Mouse (Mus musculus) lung, postnatal 36 days (tissue): Measurements from ENCODE around the gene Ndufs2.

Experiments
- DNase-seq: peaks from one replicate; pipeline ENCODE4 v3.0.0; 2022; ENCODE audit warnings: mixed read lengths

The Ndufs2 gene

DNA sequence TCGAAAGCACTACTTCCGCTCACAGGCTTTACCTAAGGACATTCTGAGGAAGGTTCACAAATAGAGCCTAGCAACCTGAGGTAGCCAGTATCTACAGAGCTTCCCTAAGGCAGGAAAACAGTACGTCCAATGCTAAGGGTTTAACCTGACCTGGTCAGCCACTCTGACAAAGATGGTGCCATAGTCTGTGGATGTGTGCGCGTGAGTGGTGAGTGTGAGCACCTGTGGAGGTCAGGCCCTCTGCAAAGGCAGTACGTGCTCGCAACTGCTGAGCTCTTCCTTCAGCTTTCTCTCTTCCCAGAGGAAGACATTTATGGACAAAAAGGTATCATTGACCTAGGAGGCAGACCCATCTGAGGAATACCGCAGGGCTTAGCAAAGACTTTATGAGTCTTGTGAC, 27.2 kb upstream of the Ndufs2 start:
- DNase-seq: no peak

DNA sequence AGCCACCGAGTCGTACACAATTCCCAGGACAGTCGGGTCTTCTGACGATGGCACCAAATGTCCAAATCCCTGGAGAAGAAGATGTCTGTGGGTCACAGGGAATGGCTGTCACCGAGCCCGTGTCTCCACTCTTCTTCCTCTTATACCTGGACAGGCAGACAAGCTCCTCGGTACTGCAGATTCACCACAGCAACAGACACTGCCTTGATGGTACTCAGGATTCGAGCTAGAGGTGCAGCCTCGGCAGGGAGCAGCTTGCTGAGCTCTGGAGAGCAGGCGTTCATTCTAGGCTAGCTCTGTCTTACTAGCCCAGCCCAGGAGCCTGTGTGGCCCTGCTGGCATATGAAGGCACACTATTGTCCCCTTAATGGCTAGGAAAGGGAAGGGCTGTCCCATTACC, 26.5 kb upstream of the Ndufs2 start:
- DNase-seq: no peak

DNA sequence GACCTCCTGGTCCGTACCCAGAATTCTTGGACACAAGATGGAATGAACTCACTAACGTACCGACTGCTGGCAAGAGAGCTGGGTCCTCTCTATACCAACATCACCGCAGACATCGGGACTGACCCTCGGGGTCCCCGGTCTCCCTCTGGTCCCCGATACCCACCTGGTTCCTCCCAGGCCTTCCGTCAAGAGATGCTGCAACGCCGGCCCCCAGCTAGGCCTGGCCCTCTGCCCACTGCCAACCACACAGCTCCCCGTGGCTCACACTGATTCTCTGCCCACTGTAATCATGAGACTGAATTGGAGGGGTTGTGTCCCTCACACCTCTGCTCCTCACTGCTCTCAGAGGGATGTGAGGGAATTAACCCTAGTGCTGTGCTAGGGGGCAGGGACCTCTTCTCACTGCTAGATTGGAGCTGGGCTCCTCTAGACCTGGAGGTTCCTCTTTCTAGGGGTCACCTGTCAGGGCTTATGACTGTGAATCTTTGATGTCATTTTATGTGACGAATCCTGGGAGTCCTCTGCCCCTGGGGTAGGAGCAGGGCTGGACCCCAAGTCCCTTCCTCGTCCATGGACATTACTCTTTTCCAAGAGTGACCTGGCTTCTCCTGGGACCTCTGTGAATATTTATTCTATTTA, 25.0 kb upstream of the Ndufs2 start:
- DNase-seq: no peak

DNA sequence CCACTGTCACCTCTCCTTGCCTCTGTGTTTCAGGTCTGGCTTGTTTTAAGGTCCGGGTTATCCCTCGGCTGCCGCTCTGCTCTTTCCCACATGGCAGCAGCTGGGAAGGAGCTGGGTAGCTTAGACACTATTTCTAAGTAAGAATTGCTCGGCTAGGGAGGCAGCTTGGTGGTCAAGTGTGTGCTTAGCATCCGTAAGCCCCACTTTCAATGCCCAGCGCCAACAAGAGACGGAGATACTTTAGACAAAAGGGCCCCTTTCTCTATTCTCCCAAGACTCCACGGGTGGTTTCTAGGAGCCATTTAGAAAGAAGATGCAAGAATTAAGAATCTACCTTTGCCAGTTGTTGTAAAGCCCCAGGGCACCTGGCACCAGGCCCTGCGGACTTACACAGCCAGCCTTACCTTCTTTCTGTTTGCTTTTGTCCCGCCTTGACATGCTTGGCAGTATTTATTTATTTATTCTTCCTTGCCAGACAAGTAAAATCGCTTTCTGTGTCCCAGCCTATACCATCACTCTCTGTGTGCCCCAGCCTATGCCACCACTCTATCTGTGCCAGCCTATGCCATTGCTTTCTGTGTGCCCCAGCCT, 24.1 kb upstream of the Ndufs2 start:
- no peak for DNase-seq

DNA sequence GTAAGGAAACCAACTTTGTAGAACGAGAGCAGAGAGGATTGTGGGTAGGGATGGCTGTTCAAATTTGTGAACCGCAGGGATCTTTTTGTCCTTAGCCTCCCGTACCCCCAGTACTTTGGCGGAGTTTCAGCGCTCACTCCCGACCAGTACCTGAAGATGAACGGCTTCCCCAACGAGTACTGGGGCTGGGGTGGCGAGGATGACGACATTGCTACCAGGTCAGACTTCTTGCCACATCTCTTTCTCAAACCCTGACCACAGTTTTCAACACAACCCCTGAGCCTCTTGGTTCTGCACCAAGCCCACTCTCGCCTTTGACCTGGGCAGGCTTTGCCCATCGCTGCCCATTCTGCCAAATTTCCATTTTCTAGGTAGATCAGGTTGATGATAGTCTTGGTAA, 23.0 kb upstream of the Ndufs2 start:
- no peak for DNase-seq

DNA sequence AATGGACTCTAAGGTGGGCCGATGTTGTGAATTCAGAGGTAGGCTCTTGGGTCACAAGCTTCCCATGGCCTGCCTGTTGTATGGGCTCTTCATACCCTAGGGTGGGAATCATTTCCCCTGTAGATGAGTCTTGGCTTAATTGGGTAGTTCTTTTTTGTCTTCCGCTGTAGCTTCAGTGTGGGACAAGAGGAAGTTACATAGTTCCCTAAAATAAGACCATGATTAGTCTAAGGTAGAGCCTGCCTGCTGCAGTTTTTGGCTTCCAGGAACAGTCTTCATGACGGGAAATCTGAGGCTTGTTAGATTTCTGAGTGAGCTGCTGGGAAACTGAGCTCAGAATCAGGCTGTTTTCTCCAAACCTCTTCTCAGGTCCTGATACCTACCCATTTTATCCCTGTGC, 20.9 kb upstream of the Ndufs2 start:
- DNase-seq: no peak

DNA sequence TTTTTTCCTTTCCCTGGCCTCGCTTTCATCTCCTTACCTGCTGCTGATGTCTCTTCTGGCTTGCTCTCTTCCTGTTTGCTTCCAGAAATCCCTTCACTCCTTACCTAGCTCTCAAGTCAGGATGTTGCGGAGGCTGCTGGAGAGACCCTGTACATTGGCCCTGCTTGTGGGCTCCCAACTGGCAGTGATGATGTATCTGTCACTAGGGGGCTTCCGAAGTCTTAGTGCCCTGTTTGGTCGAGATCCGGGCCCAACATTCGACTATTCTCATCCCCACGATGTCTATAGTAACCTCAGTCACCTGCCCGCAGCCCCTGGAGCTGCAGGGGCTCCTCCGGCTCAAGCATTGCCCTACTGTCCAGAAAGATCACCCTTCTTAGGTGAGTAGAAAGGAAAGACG, 20.4 kb upstream of the Ndufs2 start:
- DNase-seq: no peak

DNA sequence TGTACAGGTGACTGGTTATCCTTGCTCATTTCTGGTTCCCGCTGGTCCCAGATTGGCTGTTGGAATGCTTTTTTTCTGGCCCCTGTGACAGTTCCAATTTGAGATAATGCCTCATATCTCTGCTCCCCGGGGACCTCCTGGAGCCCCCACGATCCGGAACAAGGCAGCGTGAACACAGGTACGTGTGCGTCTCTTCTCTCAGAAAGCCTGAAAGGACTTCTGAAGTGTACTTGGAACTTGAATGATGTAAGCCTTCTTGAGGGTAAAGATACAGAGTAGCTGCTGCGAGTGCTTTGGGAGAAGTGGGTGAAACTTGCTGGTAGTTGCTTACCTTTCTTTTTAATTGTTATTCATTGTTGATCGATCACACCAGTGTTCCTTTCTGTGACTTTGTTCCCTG, 20.0 kb upstream of the Ndufs2 start:
- DNase-seq: peak; percentile 65

DNA sequence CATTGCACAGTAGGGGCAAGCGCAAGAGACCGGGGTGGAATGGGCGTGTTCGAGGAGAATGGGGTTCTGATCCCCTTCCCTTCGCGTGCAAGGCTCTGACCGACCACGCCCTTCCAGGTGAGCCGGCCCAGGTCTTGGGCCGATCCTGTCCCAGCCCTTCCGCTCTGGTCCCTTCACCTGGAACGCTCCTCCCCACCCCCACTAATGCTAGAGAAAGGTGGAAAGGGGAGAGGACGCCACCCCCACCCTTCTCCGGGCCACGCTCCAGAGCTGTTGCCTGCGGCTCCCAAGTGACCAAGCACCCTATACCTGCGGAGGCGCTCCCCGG, 19.3 kb upstream of the Ndufs2 start:
- peak; percentile 77 for DNase-seq

DNA sequence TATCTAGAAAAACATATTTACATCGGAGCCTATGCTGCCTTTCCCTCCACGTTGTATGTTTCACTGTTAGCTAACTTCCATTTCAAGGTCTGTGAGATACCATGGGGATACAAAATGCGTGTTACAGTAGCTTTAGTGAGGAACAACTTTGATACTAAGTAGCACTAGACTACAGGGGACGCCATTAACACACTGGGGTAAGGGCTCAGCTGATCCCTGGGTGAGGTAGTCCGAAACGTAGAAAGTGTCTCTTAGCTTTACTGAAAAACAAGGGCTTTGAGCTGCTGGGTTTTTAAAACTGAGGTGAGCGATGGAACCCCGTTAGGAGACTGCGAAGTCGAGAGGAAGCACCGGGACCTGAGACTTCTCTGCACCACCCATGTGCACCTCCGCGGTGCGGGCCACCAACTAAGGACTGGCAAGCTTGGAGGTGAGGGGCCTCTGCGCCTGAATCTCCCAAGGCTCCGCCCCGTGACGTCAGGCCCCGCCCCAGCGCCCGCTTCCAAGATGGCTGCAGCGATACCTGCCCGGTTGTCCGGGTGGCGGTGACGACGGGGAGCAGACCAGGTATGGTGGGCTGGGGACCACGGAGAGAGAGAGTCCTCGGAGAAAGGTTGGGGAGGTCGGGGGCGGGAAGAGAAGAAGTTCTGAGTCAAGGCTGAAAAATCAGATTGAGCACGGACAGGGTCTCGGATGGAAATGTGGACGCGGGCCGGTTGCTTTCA, 18.8 kb upstream of the Ndufs2 start, which contains the start of gene B4galt3:
Gene B4galt3 (plus strand): TSS at position 481 of the 725 bp plus-strand sequence.
- peak; percentile 98 for DNase-seq

DNA sequence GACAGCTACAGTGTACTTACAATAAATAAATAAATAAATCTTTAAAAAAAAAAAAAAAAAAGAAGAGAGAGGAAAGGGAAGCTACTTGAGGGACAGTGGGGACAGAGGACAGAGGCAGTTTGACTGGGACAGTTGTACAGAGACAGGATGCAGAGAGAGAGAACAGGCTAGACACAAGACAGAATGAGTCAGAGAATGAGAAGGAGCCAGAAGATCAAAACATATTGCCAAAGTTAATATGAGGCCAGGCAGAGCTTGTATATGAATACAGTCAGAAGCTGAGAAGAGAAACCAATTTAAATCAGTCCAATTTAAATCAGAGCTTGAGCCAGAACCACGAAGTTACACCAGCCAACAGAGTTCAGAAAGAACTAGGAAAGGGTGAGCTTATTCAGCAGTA, 17.2 kb upstream of the Ndufs2 start:
- no peak for DNase-seq

DNA sequence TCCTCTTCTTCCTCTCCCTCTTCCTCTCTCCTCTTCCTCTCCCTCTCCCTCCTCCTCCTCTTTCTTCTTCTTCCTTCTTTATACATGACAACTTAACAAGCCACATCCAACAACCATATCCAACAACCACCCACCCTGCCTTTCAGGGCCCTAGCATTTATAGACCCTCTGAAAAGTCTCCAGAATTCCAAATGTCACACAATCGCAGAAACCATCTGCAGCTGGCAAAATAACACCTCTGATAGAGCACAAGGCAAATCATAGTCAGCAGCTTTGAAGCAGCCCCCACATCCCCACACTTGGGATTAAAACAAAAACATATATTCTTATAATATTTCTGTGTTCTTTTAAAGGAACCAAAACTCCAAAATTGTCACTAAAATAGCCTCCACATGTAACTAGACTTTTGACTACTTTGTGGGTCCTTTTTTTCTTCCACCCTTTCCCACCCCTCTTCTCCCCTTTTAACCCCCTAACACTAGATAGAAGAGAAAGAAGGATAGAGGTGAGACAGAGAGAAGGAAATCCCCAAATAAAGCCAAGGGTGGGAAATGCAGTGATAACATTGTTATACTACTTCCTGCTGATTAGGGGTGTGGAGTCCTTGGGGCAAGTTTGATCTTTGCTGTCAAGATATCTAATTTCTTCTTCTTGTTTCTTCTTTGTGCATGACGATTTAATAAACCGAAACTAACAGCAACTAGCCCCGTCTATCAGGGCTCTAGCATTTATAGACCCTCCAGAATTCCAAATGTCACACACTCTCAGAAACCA, 15.0 kb upstream of the Ndufs2 start:
- no peak for DNase-seq

DNA sequence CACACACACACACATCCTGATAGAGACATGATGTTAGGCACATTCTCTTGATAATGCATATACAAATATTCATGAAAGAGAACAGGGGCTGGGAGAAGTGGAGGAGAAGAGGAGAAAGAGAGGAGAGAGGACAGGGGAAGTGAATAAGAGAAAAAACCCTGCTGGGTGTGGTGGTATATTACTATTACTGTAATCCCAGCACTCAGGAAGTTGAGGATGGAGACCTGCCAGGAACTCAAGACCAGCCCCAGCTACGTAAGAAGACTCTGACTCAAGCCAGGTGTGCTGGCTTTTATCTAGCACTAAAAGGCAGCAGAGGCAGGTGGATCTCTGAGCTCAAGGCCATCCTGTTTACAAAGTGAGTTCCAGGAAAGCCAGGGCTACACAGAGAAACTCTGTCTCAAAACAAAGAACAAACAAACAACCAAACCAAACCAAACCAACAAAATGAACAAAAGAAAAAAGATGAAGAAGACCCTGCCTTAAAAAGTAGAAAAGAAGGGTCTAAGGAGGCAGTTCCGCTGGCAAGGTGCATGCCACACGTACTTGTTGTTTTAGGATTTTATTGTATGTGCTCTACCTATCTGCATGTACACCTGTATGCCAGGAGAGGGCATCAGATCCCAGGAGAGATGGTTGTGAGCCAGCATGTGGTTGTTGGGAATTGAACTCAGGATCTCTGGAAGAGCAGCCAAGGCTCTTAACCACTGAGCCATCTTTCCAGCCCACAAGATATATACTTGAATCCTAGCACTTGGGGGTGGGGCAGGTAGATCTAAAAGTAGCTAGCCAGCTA, 12.7 kb upstream of the Ndufs2 start:
- DNase-seq: no peak

DNA sequence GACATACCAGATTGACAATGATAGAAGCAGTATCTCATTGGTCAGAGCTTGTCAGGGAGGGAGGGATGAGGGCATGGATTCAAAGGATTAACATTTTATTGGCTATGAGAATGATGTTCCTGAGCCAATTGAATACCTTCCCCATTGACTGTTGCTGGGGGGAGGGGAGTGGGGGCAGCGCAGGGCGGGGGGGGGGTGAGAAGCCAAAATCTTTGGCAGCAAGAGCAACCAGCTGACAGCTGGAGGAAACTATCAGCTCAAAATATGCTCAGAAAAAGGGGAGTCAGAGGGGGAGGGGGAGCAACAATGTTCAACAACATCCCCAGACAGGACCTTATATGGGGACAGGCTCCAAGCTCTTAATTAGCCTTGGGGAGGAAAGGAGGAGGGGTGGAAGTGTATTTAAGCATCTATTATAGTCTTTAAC, 12.0 kb upstream of the Ndufs2 start:
- DNase-seq: peak; percentile 65

DNA sequence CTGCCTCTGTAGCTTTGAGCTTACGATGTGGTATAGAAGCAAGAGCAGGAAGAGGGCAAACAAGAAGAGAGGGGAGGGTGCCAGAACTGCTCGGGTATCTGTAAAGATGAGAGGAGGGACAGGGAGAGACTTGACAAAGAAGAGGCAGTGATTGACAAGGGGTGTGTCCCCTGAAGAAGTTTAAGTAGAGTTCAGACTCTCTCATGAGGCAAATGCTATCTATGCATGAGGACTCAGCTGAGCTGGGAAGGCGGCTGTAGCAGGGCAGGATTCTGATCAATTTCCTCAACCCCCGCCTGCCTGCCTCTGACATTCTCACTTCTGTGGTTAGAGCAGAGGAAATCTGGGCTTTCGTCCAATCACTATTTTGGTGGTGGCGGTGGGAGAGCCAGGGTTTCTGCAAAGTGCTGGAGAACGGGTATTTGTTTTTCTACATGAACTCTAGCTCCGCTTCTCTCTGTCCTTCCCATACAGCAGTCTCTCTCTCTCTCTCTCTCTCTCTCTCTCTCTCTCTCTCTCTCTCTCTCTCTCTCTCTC, 11.5 kb upstream of the Ndufs2 start:
- DNase-seq: peak; percentile 78

DNA sequence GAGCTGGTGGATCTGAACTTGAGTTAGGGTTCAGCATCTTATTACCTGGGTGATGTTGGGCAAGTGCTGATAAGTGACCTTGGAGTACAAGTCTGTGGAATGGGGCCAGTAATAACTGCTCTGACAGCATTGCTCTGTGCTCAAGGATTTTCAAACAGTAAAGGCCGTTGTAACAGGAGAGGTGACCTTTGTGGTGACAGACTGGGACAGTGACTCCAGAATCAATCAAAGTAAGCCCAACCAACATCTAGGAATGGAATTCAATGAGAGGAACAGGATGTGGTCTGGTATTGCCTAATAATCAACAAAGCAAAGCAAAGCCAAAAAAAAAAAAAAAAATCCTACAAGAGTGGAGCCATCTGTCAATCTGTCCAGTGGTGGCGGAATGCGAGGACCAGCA, 9.1 kb upstream of the Ndufs2 start:
- no peak for DNase-seq

DNA sequence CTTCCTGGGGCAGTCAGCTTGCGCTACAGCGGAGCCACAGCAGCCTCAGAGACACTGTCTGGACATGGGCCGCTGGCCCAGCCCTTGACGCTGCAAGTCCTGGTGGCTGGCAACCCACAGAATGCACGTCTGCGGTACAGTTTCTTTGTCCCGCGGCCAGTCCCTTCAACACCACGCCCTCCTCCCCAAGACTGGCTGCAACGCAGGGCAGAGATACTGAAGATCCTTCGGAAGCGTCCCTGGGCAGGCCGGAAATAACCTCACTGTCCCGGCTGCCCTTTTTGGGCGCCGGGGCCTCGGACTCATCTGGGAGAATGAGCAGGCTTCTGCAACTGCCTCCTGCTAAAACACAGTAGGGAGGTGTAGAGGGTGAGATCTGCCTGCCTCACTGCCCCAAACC, 7.7 kb upstream of the Ndufs2 start:
- no peak for DNase-seq

DNA sequence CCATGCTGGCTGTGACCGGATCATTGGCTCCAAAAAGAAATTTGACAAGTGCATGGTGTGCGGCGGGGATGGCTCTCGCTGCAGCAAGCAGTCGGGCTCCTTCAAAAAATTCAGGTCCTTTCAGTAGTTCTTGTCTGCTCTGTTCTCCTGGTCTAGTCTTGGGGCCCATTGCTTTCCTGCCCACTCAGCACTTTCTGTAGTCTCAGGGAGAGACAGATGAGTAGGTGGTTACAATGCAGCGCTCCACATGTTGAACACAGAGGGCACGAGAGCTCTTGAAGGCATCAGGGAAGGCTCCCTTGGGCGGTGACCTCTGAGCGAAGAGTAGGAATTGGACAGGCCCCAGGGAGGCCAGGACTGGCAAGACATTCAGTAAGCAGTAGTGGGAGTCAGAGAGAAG, 6.6 kb upstream of the Ndufs2 start:
- DNase-seq: no peak

DNA sequence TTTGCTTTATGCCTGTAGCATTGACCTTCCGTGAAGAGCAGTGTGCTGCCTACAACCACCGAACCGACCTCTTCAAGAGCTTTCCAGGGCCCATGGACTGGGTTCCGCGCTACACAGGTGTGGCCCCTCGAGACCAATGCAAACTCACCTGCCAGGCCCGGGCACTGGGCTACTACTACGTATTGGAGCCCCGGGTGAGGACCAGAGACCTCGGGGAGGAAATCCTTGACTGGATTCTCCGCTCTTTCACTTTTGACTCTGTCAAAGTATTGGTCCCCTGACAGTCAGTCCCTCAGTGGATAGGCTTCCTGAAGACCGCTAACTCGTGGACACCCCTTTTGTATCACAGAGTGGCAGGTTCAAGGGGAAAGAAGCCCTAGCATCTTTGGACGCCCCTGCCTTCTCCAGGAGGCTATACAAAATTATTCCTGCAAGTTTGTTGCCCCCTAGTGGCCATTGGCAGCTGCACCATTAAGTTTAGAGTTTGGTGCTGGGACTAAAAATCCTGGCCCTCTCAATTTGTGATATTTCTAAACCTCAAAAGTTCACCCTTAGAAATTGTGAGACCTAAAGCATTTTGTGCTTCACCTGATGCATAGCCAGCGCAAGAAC, 5.9 kb upstream of the Ndufs2 start:
- DNase-seq: peak; percentile 86

DNA sequence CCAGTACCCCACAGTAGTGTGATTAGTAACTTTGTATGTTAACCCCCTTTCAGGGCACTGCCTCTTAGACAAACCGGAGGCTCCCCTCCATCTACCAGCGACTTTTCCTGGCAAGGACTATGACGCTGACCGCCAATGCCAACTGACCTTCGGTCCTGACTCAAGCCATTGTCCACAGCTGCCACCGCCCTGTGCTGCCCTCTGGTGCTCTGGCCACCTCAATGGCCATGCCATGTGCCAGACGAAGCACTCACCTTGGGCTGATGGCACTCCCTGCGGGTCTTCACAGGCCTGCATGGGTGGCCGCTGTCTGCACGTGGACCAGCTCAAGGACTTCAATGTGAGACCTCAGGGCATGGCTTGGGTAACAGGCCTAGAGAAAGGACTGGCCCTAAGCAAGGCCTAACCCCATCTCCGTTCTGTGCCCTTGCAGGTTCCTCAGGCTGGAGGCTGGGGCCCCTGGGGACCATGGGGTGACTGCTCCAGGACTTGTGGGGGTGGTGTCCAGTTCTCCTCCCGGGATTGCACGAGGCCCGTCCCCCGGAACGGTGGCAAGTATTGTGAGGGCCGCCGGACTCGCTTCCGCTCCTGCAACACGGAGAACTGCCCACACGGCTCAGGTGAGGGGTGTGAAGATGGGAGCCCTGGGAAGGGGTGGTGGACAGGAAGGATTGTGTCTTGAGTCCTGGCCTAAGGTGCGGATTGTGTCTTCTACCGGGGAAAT, 5.1 kb upstream of the Ndufs2 start:
- no peak for DNase-seq

DNA sequence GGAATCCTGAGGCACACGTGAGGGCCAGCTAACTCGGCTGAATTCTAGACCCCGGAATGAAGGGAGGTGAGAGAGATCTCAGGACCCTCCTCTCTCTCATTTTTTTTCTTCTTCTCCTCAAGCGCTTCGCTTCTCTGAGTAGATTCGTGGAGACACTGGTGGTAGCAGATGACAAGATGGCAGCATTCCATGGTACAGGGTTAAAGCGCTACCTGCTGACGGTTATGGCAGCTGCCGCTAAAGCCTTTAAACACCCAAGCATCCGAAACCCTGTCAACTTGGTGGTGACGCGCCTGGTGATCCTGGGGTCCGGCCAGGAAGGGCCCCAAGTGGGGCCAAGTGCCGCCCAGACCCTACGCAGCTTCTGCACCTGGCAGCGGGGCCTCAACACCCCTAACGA, 1.2 kb upstream of the Ndufs2 start:
- DNase-seq: no peak
